ENCODE assay signal across 9 mouse cellular contexts in genomic region chr5:117096716-117097115, GRCm38 (mm10). TPM values are rescaled to one million over a fixed set of nuclear protein-coding genes. Genes with fewer than 3 reads are reported as not detected.
A peak's percentile ranks its signal among the peaks of the same experiment; 100 is the strongest.
DNase-seq lines count a peak whose midpoint lies in the region; TF ChIP-seq lines count a peak whose summit lies in the region.
"Had no signal": no experiment of that assay in that cellular context is flagged by ENCODE, and none has a peak within 500 bp of the region (broad histone marks: within the 10 kb centered on the region; RNA-seq: fewer than 3 reads in every experiment).

No protein-coding gene starts in this region.

- no peak overlapping the region for H3K9ac ChIP-seq in ES-Bruce4 (ENCODE audit: low read depth, poor library complexity, severe bottlenecking)
- H3K9ac ChIP-seq: limb, embryonic 15.5 days had no signal

- TF ChIP-seq POLR2A in ES-Bruce4 (IDR thresholded peaks at IDR 0.05; ENCODE audit: insufficient read depth, low read length): no peak

- peak; percentile 53 for TF ChIP-seq CTCF in ES-Bruce4 (IDR thresholded peaks at IDR 0.05; ENCODE audit: low read depth, low read length)

- no peak overlapping the region for H3K27ac ChIP-seq in ES-Bruce4 (ENCODE audit: insufficient read depth, low read length)
- H3K27ac ChIP-seq: limb, embryonic 15.5 days had no signal

- H3K4me1 ChIP-seq in ES-Bruce4 (ENCODE audit: control insufficient read depth, insufficient read depth, low read length): no peaks in the 10 kb centered on the region
- H3K4me1 ChIP-seq: limb, embryonic 15.5 days had no signal

- no peaks in the 10 kb centered on the region for H3K9me3 ChIP-seq in ES-Bruce4 (replicated peaks; ENCODE audit: control insufficient read depth, insufficient read depth, low read length, poor library complexity, severe bottlenecking)
- H3K9me3 ChIP-seq: limb, embryonic 15.5 days had no signal

- H3K36me3 ChIP-seq in ES-Bruce4 (ENCODE audit: control insufficient read depth, insufficient read depth, low read length, poor library complexity, severe bottlenecking): peaks cover 5% of the 10 kb centered on the region

- H3K4me3 ChIP-seq in ES-Bruce4 (ENCODE audit: low read depth, low read length): no peak overlapping the region
- H3K4me3 ChIP-seq: limb, embryonic 15.5 days had no signal

- peak; percentile 58 to 68 for DNase-seq in layer of hippocampus, postnatal 10 days (ENCODE audit: low spot score in 2 of 2)
- no peak for DNase-seq in layer of hippocampus, adult 9-11 months
- peak; percentile 83 for DNase-seq in ZHBTc4 (ENCODE audit: low read depth, low spot score)
- DNase-seq in embryo, embryonic 9.5 days (ENCODE audit: extremely low spot score): peak; percentile 35
- peak; percentile 66 to 69 for DNase-seq in left cerebral cortex, postnatal 14 days (ENCODE audit: low spot score in 2 of 2)
- peak; percentile 28 to 39 for DNase-seq in natural killer cell, adult 2 months (ENCODE audit: low spot score in 2 of 2)
- DNase-seq in urinary bladder, adult 2 months (ENCODE audit: low spot score): no peak

- intact Hi-C loops in left cerebral cortex, postnatal 14 days (cut with DNase I): loop anchor here (5.0 to 10.0 kb wide), 2 partner anchors 972 to 1064 kb away; no protein-coding TSS in a partner anchor

- TF ChIP-seq EP300 in ES-Bruce4 (IDR thresholded peaks at IDR 0.05; ENCODE audit: insufficient read depth, low read depth, low read length): no peak

- H3K27me3 ChIP-seq in ES-Bruce4 (ENCODE audit: control insufficient read depth, insufficient read depth, low read length, poor library complexity, severe bottlenecking): no peaks in the 10 kb centered on the region
- H3K27me3 ChIP-seq: limb, embryonic 15.5 days had no signal

RNA-seq across cellular contexts. Expression of gene Suds3, which starts 19.2 kb away (rescaled TPM):
- 100 to 1,000 TPM in 1 of 2 experiments, 10 to 100 TPM in 1; 96.6 to 101 TPM for total RNA-seq in layer of hippocampus, postnatal 10 days (2021)
- polyA plus RNA-seq in ES-Bruce4 (2011; ENCODE audit: insufficient read depth, insufficient read length, low read depth, missing spikeins): 63.3 and 76.5 TPM in 2 replicates
- 10 to 100 TPM; 93.4 to 97.2 TPM for total RNA-seq in left cerebral cortex, postnatal 14 days (2021)
- polyA plus RNA-seq in urinary bladder, adult 2 months (2012; rRNA removed): 69.9 and 73.2 TPM in 2 replicates

RNA-seq across cellular contexts. Expression of gene Taok3, which starts 23.2 kb away (rescaled TPM):
- 10 to 100 TPM; 66.3 to 68.3 TPM for total RNA-seq in layer of hippocampus, postnatal 10 days (2021)
- polyA plus RNA-seq in ES-Bruce4 (2011; ENCODE audit: insufficient read depth, insufficient read length, low read depth, missing spikeins): 23.1 and 27.3 TPM in 2 replicates
- 10 to 100 TPM; 62.8 to 66.1 TPM for total RNA-seq in left cerebral cortex, postnatal 14 days (2021)
- 18.1 and 21.7 TPM in 2 replicates for polyA plus RNA-seq in urinary bladder, adult 2 months (2012; rRNA removed)

Comparison
In these comparisons a context has a peak if more than half of its experiments do, and no peak if none do; other contexts are left out.
1. DNase-seq: peak in layer of hippocampus, postnatal 10 days (2 of 2), ZHBTc4 (single experiment), embryo, embryonic 9.5 days (single experiment), left cerebral cortex, postnatal 14 days (2 of 2) and natural killer cell, adult 2 months (2 of 2); none in layer of hippocampus, adult 9-11 months (single experiment) and urinary bladder, adult 2 months (single experiment).